Mouse (Mus musculus): ENCODE results near the gene Zfp931. TPM values are rescaled to one million over a fixed set of nuclear protein-coding genes. Genes with fewer than 3 reads are reported as not detected.
"Not testable (repeated sequence)": the region's sequence is repeated elsewhere in the genome, so short reads cannot be mapped to it uniquely, and the experiment has no call there.

The Zfp931 gene
- polyA plus RNA-seq (2015; fragmentation: Nextera tagmentation; extraction: Ambion mirVana): 19.1 and 20.7 TPM in 2 replicates

GRCm38 (mm10) chr2:178078166-178078717, at the start of gene Zfp931:
Gene Zfp931 (minus strand): TSS chr2:178078476.
- H3K4me2 ChIP-seq: peak within 1 kb of the TSS; percentile 51
- not testable (repeated sequence) for ATAC-seq (ENCODE audit: insufficient read depth, low FRiP score, low read depth); H3K4me1 ChIP-seq; H3K27ac ChIP-seq; H3K36me3 ChIP-seq; H3K27me3 ChIP-seq (replicated peaks); H3K9ac ChIP-seq; H3K9me3 ChIP-seq
- 0% methylated on average over 8 of the region's 14 CpGs for WGBS
- peak within 1 kb of the TSS; percentile 49 for H3K4me3 ChIP-seq (replicated peaks)

- Histone ChIP-seq H3K36me3 (no peaks in the 10 kb centered on the region), H3K4me1 (no peaks in the 10 kb centered on the region), H3K4me2 (no peak overlapping the region), H3K27me3 (replicated peaks) (no peaks in the 10 kb centered on the region), H3K4me3 (replicated peaks) (no peak overlapping the region), H3K27ac (no peak overlapping the region), H3K9me3 (no peaks in the 10 kb centered on the region), H3K9ac (no peak overlapping the region)
- 88% methylated on average over 7 of the region's 7 CpGs for WGBS
- no peak for ATAC-seq (ENCODE audit: insufficient read depth, low FRiP score, low read depth)
Measured at GRCm38 (mm10) chr2:178126041-178126820, 48.0 kb upstream of the Zfp931 start.

DNA sequence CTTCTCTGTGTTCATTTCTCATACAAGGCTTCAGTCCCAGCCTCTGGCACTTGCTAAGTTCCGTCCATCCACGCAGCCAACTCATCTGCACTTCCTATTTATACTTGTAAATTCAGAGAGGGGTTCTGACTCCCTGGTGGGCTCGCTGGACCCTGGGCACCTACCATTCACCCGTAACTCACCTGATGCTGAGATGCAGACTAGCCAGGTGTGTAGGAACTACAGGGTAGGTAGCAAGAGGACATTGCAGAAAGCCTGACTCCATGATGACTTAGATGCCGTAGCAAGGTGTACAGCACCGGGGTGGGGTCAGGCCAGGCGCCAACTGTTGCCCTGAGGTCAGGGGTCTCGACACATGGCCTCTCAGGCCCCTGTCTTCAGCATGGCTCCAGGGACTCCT, 47.2 kb upstream of the Zfp931 start:
- Histone ChIP-seq H3K27ac (no peak overlapping the region), H3K4me2 (no peak overlapping the region)
- WGBS: 81% methylated on average over 8 of the region's 8 CpGs

DNA sequence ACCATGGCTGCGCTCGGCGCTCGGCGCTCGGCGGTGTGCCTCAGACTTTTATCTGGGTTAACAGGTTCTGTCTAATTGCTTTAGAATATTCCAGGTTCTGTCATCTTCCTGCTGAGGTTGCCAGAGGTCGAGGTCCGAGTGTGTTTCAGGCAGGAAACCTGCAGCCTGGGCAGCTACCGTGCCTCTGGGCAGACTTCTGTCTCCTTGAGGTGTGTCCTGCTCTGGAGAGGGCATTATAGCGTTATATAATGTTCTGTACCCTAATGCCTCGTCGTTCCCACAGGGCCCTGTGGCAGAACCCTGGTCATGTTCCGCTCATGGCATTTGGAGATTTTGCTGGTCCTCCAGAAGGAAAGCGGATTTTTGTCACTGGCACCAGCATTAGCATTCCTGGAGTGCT, 45.2 kb upstream of the Zfp931 start:
- 73% methylated on average over 15 of the region's 15 CpGs for WGBS

More for the DNA sequence above, 47.2 kb upstream of the Zfp931 start:
- Histone ChIP-seq H3K9ac (no peak overlapping the region), H3K9me3 (no peaks in the 10 kb centered on the region), H3K27me3 (replicated peaks) (no peaks in the 10 kb centered on the region), H3K36me3 (no peaks in the 10 kb centered on the region), H3K4me1 (no peaks in the 10 kb centered on the region), H3K4me3 (replicated peaks) (no peak overlapping the region)
- ATAC-seq (ENCODE audit: insufficient read depth, low FRiP score, low read depth): no peak

GRCm38 (mm10) chr2:178121946-178122665, 43.8 kb upstream of the Zfp931 start:
- no peaks in the 10 kb centered on the region for H3K36me3 ChIP-seq
- no peak overlapping the region for H3K4me2 ChIP-seq
- 0 out of 2 replicates have a peak, but pooled peaks cover 7% of the 10 kb centered on the region for H3K4me1 ChIP-seq
- ATAC-seq (ENCODE audit: insufficient read depth, low FRiP score, low read depth): no peak
- 45% methylated on average over 4 of the region's 4 CpGs for WGBS
- peaks cover 21% of the 10 kb centered on the region for H3K27me3 ChIP-seq (replicated peaks)
- no peaks in the 10 kb centered on the region for H3K9me3 ChIP-seq
- H3K4me3 ChIP-seq (replicated peaks): no peak overlapping the region
- H3K9ac ChIP-seq: no peak overlapping the region
- H3K27ac ChIP-seq: no peak overlapping the region

More for the DNA sequence above, 45.2 kb upstream of the Zfp931 start:
- Histone ChIP-seq H3K27me3 (replicated peaks) (peaks cover 16% of the 10 kb centered on the region), H3K36me3 (no peaks in the 10 kb centered on the region), H3K9ac (no peak overlapping the region), H3K4me3 (replicated peaks) (no peak overlapping the region), H3K4me1 (0 out of 2 replicates have a peak, but pooled peaks cover 7% of the 10 kb centered on the region), H3K9me3 (no peaks in the 10 kb centered on the region), H3K27ac (no peak overlapping the region), H3K4me2 (no peak overlapping the region)
- ATAC-seq (ENCODE audit: insufficient read depth, low FRiP score, low read depth): no peak

DNA sequence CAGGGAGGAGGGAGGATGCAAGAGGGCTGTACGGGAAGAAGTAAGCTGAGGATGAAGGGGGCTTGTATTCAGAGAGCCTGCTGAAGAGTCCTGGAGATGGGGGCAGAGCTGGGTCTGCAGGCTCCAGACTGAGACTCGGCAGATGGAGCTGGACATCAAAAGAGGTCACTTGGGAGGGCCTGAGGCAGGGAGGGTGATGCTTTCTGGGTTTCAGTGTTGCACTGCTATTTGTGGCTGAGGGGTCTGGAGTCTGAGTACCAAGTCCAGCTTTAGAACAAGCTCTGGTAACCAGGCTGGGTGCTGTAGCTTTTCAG, 43.1 kb upstream of the Zfp931 start:
- H3K27me3 ChIP-seq (replicated peaks): peaks cover 21% of the 10 kb centered on the region
- no peak overlapping the region for H3K9ac ChIP-seq
- H3K4me3 ChIP-seq (replicated peaks): no peak overlapping the region
- H3K4me2 ChIP-seq: no peak overlapping the region
- 49% methylated on average over 2 of the region's 2 CpGs for WGBS
- ATAC-seq (ENCODE audit: insufficient read depth, low FRiP score, low read depth): no peak
- no peaks in the 10 kb centered on the region for H3K36me3 ChIP-seq
- H3K9me3 ChIP-seq: no peaks in the 10 kb centered on the region
- no peak overlapping the region for H3K27ac ChIP-seq
- 0 out of 2 replicates have a peak, but pooled peaks cover 7% of the 10 kb centered on the region for H3K4me1 ChIP-seq

DNA sequence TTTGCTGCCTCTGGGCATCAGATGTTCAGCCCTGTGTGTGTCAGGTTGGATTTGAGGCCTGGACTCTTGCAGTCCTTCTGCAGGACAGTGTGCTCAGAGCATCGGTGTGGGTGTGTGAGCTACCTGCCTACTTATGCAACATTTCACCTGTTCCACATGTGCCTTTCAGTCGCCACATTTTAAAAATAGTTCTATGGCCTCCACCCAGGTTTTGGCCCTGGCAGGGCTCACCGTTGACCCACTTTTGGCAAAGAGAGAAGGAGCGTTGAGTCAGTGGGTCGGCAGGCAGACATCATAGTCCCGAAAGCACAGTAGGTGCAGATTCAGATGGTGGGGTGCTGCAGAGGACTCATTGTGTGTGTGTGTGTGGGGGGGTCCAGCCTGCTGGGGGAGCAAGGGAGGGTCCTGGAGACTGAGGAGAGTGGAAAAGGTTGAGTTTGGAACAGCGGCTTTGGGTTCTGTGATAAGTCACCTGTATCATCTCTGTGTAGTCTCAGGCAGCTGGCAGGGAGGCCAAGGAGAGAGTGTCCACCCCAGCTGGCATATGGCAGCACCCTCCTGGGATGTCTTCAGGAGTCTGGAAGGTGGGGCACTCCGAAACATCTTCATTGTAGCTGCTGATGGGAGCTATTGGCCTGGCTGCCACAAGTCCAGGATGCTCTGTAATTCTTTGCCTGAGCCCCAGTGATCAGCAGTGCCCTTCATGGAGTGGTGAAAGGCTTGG, 42.5 kb upstream of the Zfp931 start:
- WGBS: 86% methylated on average over 8 of the region's 8 CpGs
- no peak for ATAC-seq (ENCODE audit: insufficient read depth, low FRiP score, low read depth)

GRCm38 (mm10) chr2:178120356-178120645, 42.0 kb upstream of the Zfp931 start:
- Histone ChIP-seq H3K27me3 (replicated peaks) (peaks cover 21% of the 10 kb centered on the region), H3K4me2 (no peak overlapping the region), H3K4me3 (replicated peaks) (no peak overlapping the region), H3K4me1 (0 out of 2 replicates have a peak, but pooled peaks cover 7% of the 10 kb centered on the region), H3K36me3 (no peaks in the 10 kb centered on the region), H3K27ac (no peak overlapping the region), H3K9me3 (no peaks in the 10 kb centered on the region), H3K9ac (no peak overlapping the region)
- no peak for ATAC-seq (ENCODE audit: insufficient read depth, low FRiP score, low read depth)

More for the DNA sequence above, 42.5 kb upstream of the Zfp931 start:
- Histone ChIP-seq H3K4me3 (replicated peaks) (no peak overlapping the region), H3K4me2 (no peak overlapping the region), H3K4me1 (0 out of 2 replicates have a peak, but pooled peaks cover 7% of the 10 kb centered on the region), H3K9ac (no peak overlapping the region), H3K36me3 (no peaks in the 10 kb centered on the region), H3K9me3 (no peaks in the 10 kb centered on the region), H3K27ac (no peak overlapping the region), H3K27me3 (replicated peaks) (peaks cover 21% of the 10 kb centered on the region)

- WGBS: 22% methylated on average over 19 of the region's 19 CpGs
- 0 out of 2 replicates have a peak, but pooled peaks have one; percentile 20 for ATAC-seq (ENCODE audit: insufficient read depth, low FRiP score, low read depth)
- H3K9ac ChIP-seq: no peak overlapping the region
Measured at GRCm38 (mm10) chr2:178119561-178120355, 41.5 kb upstream of the Zfp931 start.

DNA sequence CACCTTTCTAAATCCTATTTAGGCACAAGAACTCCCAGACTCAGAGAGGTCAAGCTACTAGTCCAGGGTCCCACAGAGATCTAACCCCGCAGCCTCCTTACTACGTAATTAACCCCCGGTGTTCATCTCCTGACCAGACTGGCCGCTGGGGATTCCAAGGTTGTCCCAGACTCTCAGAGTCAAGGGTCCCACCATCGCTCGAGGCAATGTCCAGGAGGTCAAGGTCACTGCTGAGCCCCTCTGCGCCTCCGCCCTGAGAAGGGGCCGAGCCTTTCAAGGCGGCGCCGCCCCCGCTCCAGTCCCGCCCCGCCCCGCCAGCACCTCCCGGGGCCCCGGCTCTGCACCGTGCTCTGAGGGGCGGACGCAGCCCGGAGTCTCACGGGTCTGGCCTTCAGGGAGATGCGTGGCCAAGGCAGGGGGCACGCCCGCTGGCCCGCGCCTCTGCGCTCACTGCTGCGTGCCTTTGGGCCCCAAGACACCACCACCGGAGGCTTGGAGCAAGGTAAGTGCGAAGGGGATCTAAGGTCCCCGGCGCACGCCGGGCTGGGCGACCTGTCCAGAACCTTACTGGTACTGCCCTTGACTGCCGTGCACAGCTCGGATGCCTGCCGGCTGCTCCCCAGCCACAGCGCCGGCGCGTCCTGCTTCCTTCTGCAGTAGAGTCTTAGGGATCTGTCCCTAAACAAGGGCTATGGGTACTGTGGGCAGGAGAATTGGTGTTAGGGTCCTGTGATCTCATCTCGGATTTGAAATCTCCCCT, 40.7 kb upstream of the Zfp931 start, which contains the start of gene Phactr3:
Phactr3 (plus strand) TSS at position 175 of the 760 bp plus-strand sequence.
- peak within 1 kb of the TSS; percentile 84 for H3K4me2 ChIP-seq
- WGBS: 3% methylated on average over 45 of the region's 45 CpGs
- no peaks in the 10 kb centered on the region for H3K36me3 ChIP-seq
- no peaks in the 10 kb centered on the region for H3K9me3 ChIP-seq
- H3K4me1 ChIP-seq: 0 out of 2 replicates have a peak, but pooled peaks cover 7% of the 10 kb centered on the region
- H3K4me3 ChIP-seq (replicated peaks): peak within 1 kb of the TSS; percentile 39
- ATAC-seq (ENCODE audit: insufficient read depth, low FRiP score, low read depth): 0 out of 2 replicates have a peak, but pooled peaks have one; percentile 23
- no peak within 1 kb of the TSS for H3K9ac ChIP-seq
- H3K27me3 ChIP-seq (replicated peaks): peaks cover 21% of the 10 kb centered on the region
- no peak within 1 kb of the TSS for H3K27ac ChIP-seq

More at GRCm38 (mm10) chr2:178119561-178120355, 41.5 kb upstream of the Zfp931 start:
- Histone ChIP-seq H3K4me2 (peak overlapping the region; percentile 84), H3K27me3 (replicated peaks) (peaks cover 21% of the 10 kb centered on the region), H3K27ac (no peak overlapping the region), H3K9me3 (no peaks in the 10 kb centered on the region), H3K4me1 (0 out of 2 replicates have a peak, but pooled peaks cover 7% of the 10 kb centered on the region), H3K36me3 (no peaks in the 10 kb centered on the region), H3K4me3 (replicated peaks) (peak overlapping the region; percentile 39)
